Mouse (Mus musculus) heart, adult 18-20 months (tissue): ENCODE data around the gene Cbx7. TPM values are rescaled to one million over a fixed set of nuclear protein-coding genes. Genes with fewer than 3 reads are reported as not detected.

Experiments
- DNase-seq, 2 experiments: peaks; one replicate each; pipeline ENCODE4 v3.0.0; 2021 to 2022; ENCODE audit warnings: mixed read lengths in 1 of 2
- long read RNA-seq, 2 experiments: library from polyadenylated mRNA; stranded (forward); transcript quantifications; one replicate each; pipeline ENCODE4 v2.0.0; 2021
- total RNA-seq, 2 experiments: library from RNA; stranded (reverse); gene quantifications; 2 replicates each; pipeline ENCODE4 v1.2.3; 2021

Gene Cbx7
- 10 to 100 TPM; 17.8 to 29.8 TPM for total RNA-seq
- long read RNA-seq, experiment 1, transcript Cbx7-202 (6 exons, 710 nt): major isoform, 7 of 25 reads
- long read RNA-seq, experiment 1, partial matches to known transcripts: 11 of 25 reads
- long read RNA-seq, experiment 1, other reads (novel, unspliced or antisense): 3 of 25 reads
- long read RNA-seq, experiment 2, partial matches to known transcripts: 1 of 14 reads
- long read RNA-seq, experiment 2, other reads (novel, unspliced or antisense): 8 of 14 reads

- no peak for DNase-seq
Observed at GRCm38 (mm10) chr15:79970940-79971339, at the start of gene Cbx7. TSS of gene Cbx7 (minus strand) at chr15:79971119.

- no peak for DNase-seq
Observed at GRCm38 (mm10) chr15:80020516-80020915, 49.6 kb upstream of the Cbx7 start.

- DNase-seq: no peak
Observed at GRCm38 (mm10) chr15:80019625-80020024, 48.7 kb upstream of the Cbx7 start.

GRCm38 (mm10) chr15:80019220-80019619, 48.3 kb upstream of the Cbx7 start:
- DNase-seq: no peak

- DNase-seq: no peak
Observed at GRCm38 (mm10) chr15:80016563-80017301, 45.8 kb upstream of the Cbx7 start.

GRCm38 (mm10) chr15:80015211-80015952, 44.5 kb upstream of the Cbx7 start:
- DNase-seq: no peak

GRCm38 (mm10) chr15:80014321-80015210, 43.6 kb upstream of the Cbx7 start, which contains the start of gene Pdgfb:
TSS of gene Pdgfb (minus strand) at chr15:80014977.
- DNase-seq: peak; percentile 79 to 90

GRCm38 (mm10) chr15:80014031-80014320, 43.1 kb upstream of the Cbx7 start:
- DNase-seq: no peak

- DNase-seq: peak in 1 of 2 experiments; percentile 48
Observed at GRCm38 (mm10) chr15:80013256-80014030, 42.5 kb upstream of the Cbx7 start.

GRCm38 (mm10) chr15:80012527-80013201, 41.7 kb upstream of the Cbx7 start:
- DNase-seq: peak; percentile 64 to 73

GRCm38 (mm10) chr15:80011778-80012526, 41.0 kb upstream of the Cbx7 start:
- peak; percentile 44 to 49 for DNase-seq

GRCm38 (mm10) chr15:80011194-80011593, 40.3 kb upstream of the Cbx7 start:
- no peak for DNase-seq

GRCm38 (mm10) chr15:80010182-80010558, 39.3 kb upstream of the Cbx7 start:
- DNase-seq: peak; percentile 57 to 61

GRCm38 (mm10) chr15:80009421-80010181, 38.7 kb upstream of the Cbx7 start:
- no peak for DNase-seq

GRCm38 (mm10) chr15:80008461-80008860, 37.5 kb upstream of the Cbx7 start:
- no peak for DNase-seq

GRCm38 (mm10) chr15:80006156-80006555, 35.2 kb upstream of the Cbx7 start:
- DNase-seq: peak; percentile 85 to 87

- no peak for DNase-seq
Observed at GRCm38 (mm10) chr15:80005436-80005835, 34.5 kb upstream of the Cbx7 start.

GRCm38 (mm10) chr15:80004644-80005340, 33.9 kb upstream of the Cbx7 start:
- DNase-seq: peak; percentile 80 to 83
